Comparison of ENCODE assay signal across 5 mouse cellular contexts in genomic region chr17:26191486-26191885, GRCm38 (mm10). TPM values are rescaled to one million over a fixed set of nuclear protein-coding genes. Genes with fewer than 3 reads are reported as not detected.
"Had no signal": no experiment of that assay in that cellular context is flagged by ENCODE, and none has a peak within 500 bp of the region (broad histone marks: within the 10 kb centered on the region; RNA-seq: fewer than 3 reads in every experiment).

No protein-coding gene starts in this region.

RNA-seq across cellular contexts. Expression of gene Pdia2, which starts 7.4 kb away (rescaled TPM):
- total RNA-seq: neutrophil, adult 5-6 weeks had no signal
- polyA plus RNA-seq: midbrain, embryonic 14.5 days; neural tube, embryonic 13.5 days; thymus, adult 2 months had no signal

RNA-seq across cellular contexts. Expression of gene Rgs11, which starts 11.3 kb away (rescaled TPM):
- total RNA-seq: megakaryocyte-erythroid progenitor cell, adult 5-6 weeks had no signal

RNA-seq across cellular contexts. Expression of gene Arhgdig, which starts 16.1 kb away (rescaled TPM):
- total RNA-seq: neutrophil, adult 5-6 weeks had no signal
